Mouse (Mus musculus) myocyte (in vitro differentiated cells): ENCODE measurements at regions not wholly inside any gene's neighbourhood (a gene's known extent, or its start where the extent isn't known, plus 50 kb on each side); places are given as distances from the start of the nearest gene placed in this dataset.

Source experiments
- H3K27me3 ChIP-seq: one replicate; pipeline ENCODE4 v1.6.1; 2011; ENCODE audit not compliant: control insufficient read depth, insufficient read depth, insufficient read length
- H3K36me3 ChIP-seq: one replicate; pipeline ENCODE4 v1.6.1; 2011; ENCODE audit not compliant: control insufficient read depth, insufficient read depth
- H3K4me2 ChIP-seq: one replicate; pipeline ENCODE4 v1.6.1; 2011; ENCODE audit warnings: low read depth, control low read depth
- H3K4me3 ChIP-seq: one replicate; pipeline ENCODE4 v1.5.1; 2011; ENCODE audit warnings: mild to moderate bottlenecking, control low read depth, moderate library complexity
- H3K79me2 ChIP-seq: one replicate; pipeline ENCODE4 v1.6.1; 2011; ENCODE audit not compliant: control insufficient read depth, insufficient read depth
- H3ac ChIP-seq: one replicate; pipeline ENCODE4 v1.6.1; 2011; ENCODE audit not compliant: control insufficient read depth, insufficient read length
- CEBPB ChIP-seq: IDR thresholded peaks from 2 replicates; pipeline ENCODE4 v1.6.1; 2011; ENCODE audit warnings: mild to moderate bottlenecking, moderate library complexity; ENCODE audit not compliant: poor library complexity, insufficient read depth, severe bottlenecking
- E2F4 ChIP-seq: IDR thresholded peaks from one replicate; pipeline ENCODE4 v1.6.1; 2011; ENCODE audit warnings: mild to moderate bottlenecking, control low read depth, moderate library complexity; ENCODE audit not compliant: insufficient read depth
- MAX ChIP-seq: IDR thresholded peaks from one replicate; pipeline ENCODE4 v1.6.1; 2011; ENCODE audit warnings: low read depth, mild to moderate bottlenecking, control low read depth
- MYOD1 ChIP-seq, 3 experiments: IDR thresholded peaks; one replicate each; pipeline ENCODE4 v1.6.1; 2011; ENCODE audit warnings: control low read depth in 2 of 3, low read depth in 2 of 3, mild to moderate bottlenecking in 2 of 3, moderate library complexity in 1 of 3; ENCODE audit not compliant: insufficient read length in 2 of 3, control insufficient read depth in 1 of 3
- MYOG ChIP-seq, 3 experiments: IDR thresholded peaks; one replicate each; pipeline ENCODE4 v1.6.1; 2011; ENCODE audit warnings: control low read depth in 2 of 3, low read depth in 2 of 3, mild to moderate bottlenecking in 2 of 3; ENCODE audit not compliant: insufficient read length in 2 of 3, control insufficient read depth in 1 of 3, insufficient read depth in 1 of 3
- POLR2A ChIP-seq: IDR thresholded peaks from one replicate; pipeline ENCODE4 v1.6.1; 2011; ENCODE audit warnings: low read depth, mild to moderate bottlenecking, control low read depth, moderate library complexity; ENCODE audit not compliant: insufficient read length
- POLR2AphosphoS2 ChIP-seq: IDR thresholded peaks from one replicate; pipeline ENCODE4 v1.6.1; 2011; ENCODE audit warnings: low read depth, control low read depth; ENCODE audit not compliant: insufficient read length
- REST ChIP-seq: IDR thresholded peaks from one replicate; pipeline ENCODE4 v1.6.1; 2011; ENCODE audit warnings: mild to moderate bottlenecking, control low read depth, moderate library complexity; ENCODE audit not compliant: insufficient read depth, insufficient read length
- SRF ChIP-seq: IDR thresholded peaks from one replicate; pipeline ENCODE4 v1.6.1; 2011; ENCODE audit warnings: low read depth; ENCODE audit not compliant: control insufficient read depth, insufficient read length
- TCF12 ChIP-seq: IDR thresholded peaks from one replicate; pipeline ENCODE4 v1.6.1; 2011; ENCODE audit warnings: mild to moderate bottlenecking, control low read depth; ENCODE audit not compliant: poor library complexity, insufficient read depth, severe bottlenecking
- TCF3 ChIP-seq: IDR thresholded peaks from one replicate; pipeline ENCODE4 v1.6.1; 2011; ENCODE audit warnings: low read depth, control low read depth; ENCODE audit not compliant: insufficient read length
- USF1 ChIP-seq: IDR thresholded peaks from one replicate; pipeline ENCODE4 v1.6.1; 2011; ENCODE audit warnings: low read depth, mild to moderate bottlenecking, control low read depth, moderate library complexity

- Histone ChIP-seq H3K79me2 (no peaks in the 10 kb centered on the region), H3K4me3 (no peak overlapping the region), H3K4me2 (no peak overlapping the region), H3K27me3 (no peaks in the 10 kb centered on the region), H3ac (no peak overlapping the region), H3K36me3 (no peaks in the 10 kb centered on the region)
- TF ChIP-seq CEBPB, result no peak
- TF ChIP-seq SRF, result no peak
- no peak for TF ChIP-seq TCF12
- TF ChIP-seq MYOD1 (IDR thresholded peaks at IDR 0.05; ENCODE audit: control insufficient read depth in 1 of 3, insufficient read length in 2 of 3, low read depth in 2 of 3), result no peak
- TF ChIP-seq POLR2A, result no peak
Measured at GRCm38 (mm10) chr4:34337852-34338251, 212.9 kb upstream of the Akirin2 start.

DNA sequence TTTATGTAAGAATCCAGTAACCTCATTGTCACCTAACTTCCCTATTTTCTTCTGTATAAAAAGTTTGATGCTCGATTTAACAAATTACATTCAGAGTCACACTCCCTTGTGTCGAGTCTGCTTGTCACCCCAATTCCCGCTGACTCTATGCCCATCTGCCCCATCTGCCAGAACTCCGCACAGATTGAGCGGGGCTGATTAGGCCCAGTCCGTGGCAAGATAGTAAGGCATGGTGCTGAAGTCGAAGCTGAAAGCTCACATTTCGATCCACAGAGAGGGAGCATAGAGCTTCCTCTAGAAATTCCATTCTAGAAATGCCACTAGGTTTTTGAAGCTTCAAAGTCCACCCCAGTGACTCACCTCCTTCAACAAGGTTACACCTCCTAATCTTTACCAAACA lies 210.7 kb upstream of the Akirin2 start:
- Histone ChIP-seq H3ac (no peak overlapping the region), H3K79me2 (no peaks in the 10 kb centered on the region), H3K4me2 (no peak overlapping the region), H3K27me3 (no peaks in the 10 kb centered on the region), H3K4me3 (no peak overlapping the region), H3K36me3 (no peaks in the 10 kb centered on the region)
- no peak for TF ChIP-seq CEBPB
- TF ChIP-seq MAX, result no peak
- no peak for TF ChIP-seq MYOD1 (IDR thresholded peaks at IDR 0.05; ENCODE audit: control insufficient read depth in 1 of 3, insufficient read length in 2 of 3, low read depth in 2 of 3)

GRCm38 (mm10) chr4:34371281-34372032 lies 179.3 kb upstream of the Akirin2 start:
- Histone ChIP-seq H3K27me3 (no peaks in the 10 kb centered on the region), H3K79me2 (no peaks in the 10 kb centered on the region), H3K36me3 (no peaks in the 10 kb centered on the region), H3ac (no peak overlapping the region), H3K4me3 (no peak overlapping the region), H3K4me2 (no peak overlapping the region)
- TF ChIP-seq TCF12 (no peak), USF1 (no peak), POLR2A (no peak), MYOG (IDR thresholded peaks at IDR 0.05; ENCODE audit: control insufficient read depth in 1 of 3, insufficient read depth in 1 of 3, insufficient read length in 2 of 3, low read depth in 2 of 3) (no peak), MAX (no peak), MYOD1 (IDR thresholded peaks at IDR 0.05; ENCODE audit: control insufficient read depth in 1 of 3, insufficient read length in 2 of 3, low read depth in 2 of 3) (no peak), REST (no peak), CEBPB (no peak)

- Histone ChIP-seq H3K27me3 (no peaks in the 10 kb centered on the region), H3K36me3 (no peaks in the 10 kb centered on the region), H3ac (no peak overlapping the region), H3K79me2 (no peaks in the 10 kb centered on the region), H3K4me2 (no peak overlapping the region), H3K4me3 (no peak overlapping the region)
- TF ChIP-seq USF1, result no peak
- TF ChIP-seq REST, result no peak
- TF ChIP-seq CEBPB, result no peak
- no peak for TF ChIP-seq SRF
- TF ChIP-seq TCF3, result no peak
- TF ChIP-seq TCF12, result no peak
- TF ChIP-seq POLR2AphosphoS2, result no peak
- TF ChIP-seq MAX, result no peak
- no peak for TF ChIP-seq MYOG (IDR thresholded peaks at IDR 0.05; ENCODE audit: control insufficient read depth in 1 of 3, insufficient read depth in 1 of 3, insufficient read length in 2 of 3, low read depth in 2 of 3)
- TF ChIP-seq POLR2A, result no peak
- no peak for TF ChIP-seq MYOD1 (IDR thresholded peaks at IDR 0.05; ENCODE audit: control insufficient read depth in 1 of 3, insufficient read length in 2 of 3, low read depth in 2 of 3)
- TF ChIP-seq E2F4, result no peak
Measured at GRCm38 (mm10) chr4:34386338-34386967, 164.3 kb upstream of the Akirin2 start.

GRCm38 (mm10) chr4:34391499-34391898 lies 159.2 kb upstream of the Akirin2 start:
- Histone ChIP-seq H3K79me2 (no peaks in the 10 kb centered on the region), H3K4me2 (no peak overlapping the region), H3K27me3 (no peaks in the 10 kb centered on the region), H3K36me3 (no peaks in the 10 kb centered on the region), H3ac (no peak overlapping the region), H3K4me3 (no peak overlapping the region)
- no peak for TF ChIP-seq E2F4
- TF ChIP-seq TCF3, result no peak
- no peak for TF ChIP-seq MYOD1 (IDR thresholded peaks at IDR 0.05; ENCODE audit: control insufficient read depth in 1 of 3, insufficient read length in 2 of 3, low read depth in 2 of 3)
- no peak for TF ChIP-seq TCF12
- TF ChIP-seq USF1, result no peak
- no peak for TF ChIP-seq REST
- TF ChIP-seq CEBPB, result no peak
- no peak for TF ChIP-seq POLR2A
- no peak for TF ChIP-seq MYOG (IDR thresholded peaks at IDR 0.05; ENCODE audit: control insufficient read depth in 1 of 3, insufficient read depth in 1 of 3, insufficient read length in 2 of 3, low read depth in 2 of 3)
- TF ChIP-seq MAX, result no peak
- no peak for TF ChIP-seq POLR2AphosphoS2
- no peak for TF ChIP-seq SRF
